Mouse (Mus musculus) hindlimb bud, embryonic 11.5 days (tissue): ENCODE measurements around the gene Jade2.

ENCODE experiments used
- DNase-seq: peaks from one replicate; pipeline ENCODE4 v3.0.0-alpha.2; 2012; ENCODE audit warnings: low read depth, low spot score; ENCODE audit errors: extremely low spot score

The Jade2 gene

GRCm38 (mm10) chr11:51836506-51836905, 20.9 kb downstream of the Jade2 start:
- DNase-seq, result no peak

GRCm38 (mm10) chr11:51835598-51835997, 21.9 kb downstream of the Jade2 start:
- DNase-seq, result no peak

DNA sequence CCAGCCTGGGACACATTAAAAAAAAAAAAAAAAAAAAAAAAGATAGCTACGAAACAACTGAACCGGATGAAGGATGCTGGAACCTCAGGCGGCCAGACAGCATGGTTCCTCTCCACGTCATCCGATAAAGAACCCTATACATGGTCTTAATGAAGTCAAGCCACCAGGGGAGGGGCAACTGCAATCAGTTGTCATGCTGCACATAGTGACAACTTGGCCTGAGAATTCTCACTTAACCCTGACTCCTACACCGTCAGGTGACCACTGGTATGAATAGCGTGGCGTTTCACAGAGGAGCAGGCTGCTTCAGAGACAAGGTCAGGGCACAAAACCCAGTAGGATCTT, 23.4 kb downstream of the Jade2 start:
- no peak for DNase-seq

GRCm38 (mm10) chr11:51833393-51834066, 23.9 kb downstream of the Jade2 start:
- no peak for DNase-seq

DNA sequence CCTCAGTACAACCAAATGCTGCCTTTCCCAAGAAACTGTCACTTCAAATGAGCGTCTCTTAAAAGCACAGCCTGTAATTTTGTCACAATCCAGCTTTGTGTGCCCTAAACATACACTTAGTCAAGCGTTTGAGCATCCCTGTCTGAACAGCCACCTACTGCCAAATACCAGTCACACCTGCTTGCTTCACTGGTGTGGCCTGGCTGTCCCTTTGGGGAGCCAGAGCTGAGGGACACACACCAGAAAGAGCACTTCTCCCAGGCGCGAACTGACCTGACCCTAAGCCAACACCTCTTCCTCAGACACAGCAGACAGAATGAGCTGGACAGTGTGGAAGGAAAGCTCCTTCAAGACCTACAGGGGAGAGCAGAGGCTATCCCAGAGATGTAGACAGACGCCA, 24.5 kb downstream of the Jade2 start:
- no peak for DNase-seq

DNA sequence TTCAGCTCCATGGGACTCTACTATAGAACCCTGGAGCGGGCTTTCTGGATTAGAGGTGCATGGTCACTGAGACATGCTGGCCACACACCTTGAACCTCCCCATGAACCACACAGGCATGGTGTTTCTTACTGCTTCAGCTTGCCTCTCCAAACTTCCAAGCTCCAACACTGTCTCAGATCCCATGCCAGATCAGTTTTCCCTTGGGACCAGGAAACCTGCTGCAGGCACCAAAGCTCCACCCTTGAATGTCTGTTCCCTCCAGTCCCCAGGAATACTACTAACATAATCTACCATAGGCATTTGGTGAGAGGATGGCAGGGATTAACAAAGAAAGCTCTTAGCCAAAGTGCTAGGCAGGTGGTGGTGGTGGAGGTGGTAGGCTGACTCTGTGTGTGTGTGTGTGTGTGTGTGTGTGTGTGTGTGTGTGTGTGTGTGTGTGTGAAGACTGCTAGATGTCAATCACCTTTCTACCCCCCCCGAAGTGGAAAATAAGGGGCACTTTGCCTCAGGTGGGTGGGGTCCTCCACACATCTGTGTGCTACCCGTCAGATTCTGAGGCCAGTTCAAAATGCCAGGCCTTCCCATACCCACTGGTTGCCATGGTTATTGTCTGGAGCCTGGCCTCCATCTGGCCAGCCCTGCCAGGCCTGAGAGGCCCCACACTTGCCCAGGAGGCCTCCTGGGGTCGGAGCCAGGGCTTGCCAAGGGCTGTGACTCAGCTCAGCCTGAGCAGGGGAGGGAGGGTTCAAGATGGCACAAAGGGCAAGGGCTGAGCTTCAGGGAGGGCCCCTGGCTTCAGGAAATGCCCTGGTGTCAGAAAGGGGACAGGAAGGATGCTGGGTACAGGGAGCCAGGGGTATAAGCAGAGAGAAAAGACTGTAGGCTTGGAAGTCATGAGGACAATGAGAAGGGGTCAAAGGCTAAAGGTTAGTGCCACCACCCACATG, 25.2 kb downstream of the Jade2 start:
- no peak for DNase-seq

DNA sequence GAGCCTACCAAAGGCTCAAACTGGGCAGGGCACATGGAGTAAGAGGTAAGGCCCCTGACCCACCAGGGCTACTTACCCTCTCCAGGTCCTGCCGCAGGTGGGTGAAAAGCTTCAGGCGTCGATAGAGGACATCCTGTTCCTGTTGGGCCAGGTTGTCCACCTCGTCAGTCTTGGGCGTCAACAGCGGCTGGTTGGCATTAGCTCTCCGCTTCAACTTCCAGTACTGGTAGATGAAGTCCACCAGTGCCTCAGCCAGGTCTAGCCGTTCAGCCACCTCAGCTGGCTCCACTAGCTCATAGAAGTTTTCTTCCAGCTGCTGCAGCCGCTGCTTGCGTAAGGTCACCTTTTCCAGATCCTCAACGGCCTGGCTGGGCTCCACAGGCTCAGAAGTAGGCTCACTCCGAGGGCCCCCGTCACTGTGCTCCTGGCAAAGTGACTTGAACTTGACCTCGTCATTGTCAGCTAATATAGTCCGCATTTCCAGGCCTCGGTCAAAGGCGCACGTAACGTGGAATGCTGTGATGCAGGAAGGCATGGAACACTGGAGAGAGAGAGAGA, 32.5 kb downstream of the Jade2 start:
- no peak for DNase-seq

- no peak for DNase-seq
Observed at GRCm38 (mm10) chr11:51823963-51824753, 33.3 kb downstream of the Jade2 start.

- no peak for DNase-seq
Observed at GRCm38 (mm10) chr11:51823271-51823670, 34.2 kb downstream of the Jade2 start.

DNA sequence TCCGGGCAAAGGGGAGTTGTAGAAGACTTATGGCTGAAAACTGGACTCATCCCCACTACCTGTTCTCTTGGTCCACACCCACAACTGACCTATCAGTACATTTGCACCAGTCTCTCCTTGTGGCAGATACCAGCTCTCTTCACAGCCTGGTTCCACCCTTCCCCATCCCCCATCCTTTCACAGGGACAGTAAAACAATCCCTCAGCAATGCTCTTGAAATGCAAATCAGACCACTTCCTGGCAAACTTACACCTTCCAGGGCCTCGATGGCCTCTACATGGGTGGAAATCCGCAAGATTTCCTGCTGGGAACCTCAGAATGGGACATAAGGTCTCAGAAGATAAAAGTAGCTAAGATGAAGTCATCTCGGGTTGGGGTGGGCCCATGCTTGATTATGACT, 34.7 kb downstream of the Jade2 start:
- DNase-seq, result no peak

- no peak for DNase-seq
Observed at GRCm38 (mm10) chr11:51820861-51821260, 36.6 kb downstream of the Jade2 start.

DNA sequence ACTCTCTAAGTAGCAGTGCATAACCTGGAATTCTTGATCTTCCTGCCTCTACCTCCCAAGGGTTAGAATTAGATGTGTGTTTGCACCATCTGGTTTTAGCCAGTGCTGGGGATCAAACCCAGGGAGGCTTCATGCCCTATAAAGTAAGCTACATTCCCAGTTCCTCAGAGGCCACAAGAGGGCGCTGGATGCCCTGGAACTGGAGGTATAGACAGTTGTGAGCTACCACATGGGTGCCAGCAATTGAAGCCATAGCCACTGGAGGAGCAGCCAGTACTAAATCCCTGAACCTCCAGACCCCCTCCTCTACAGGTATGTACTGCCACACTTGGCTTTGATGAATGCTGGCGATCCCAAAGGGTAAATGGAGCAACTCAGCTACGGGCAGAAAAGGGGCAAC, 37.5 kb downstream of the Jade2 start:
- no peak for DNase-seq

DNA sequence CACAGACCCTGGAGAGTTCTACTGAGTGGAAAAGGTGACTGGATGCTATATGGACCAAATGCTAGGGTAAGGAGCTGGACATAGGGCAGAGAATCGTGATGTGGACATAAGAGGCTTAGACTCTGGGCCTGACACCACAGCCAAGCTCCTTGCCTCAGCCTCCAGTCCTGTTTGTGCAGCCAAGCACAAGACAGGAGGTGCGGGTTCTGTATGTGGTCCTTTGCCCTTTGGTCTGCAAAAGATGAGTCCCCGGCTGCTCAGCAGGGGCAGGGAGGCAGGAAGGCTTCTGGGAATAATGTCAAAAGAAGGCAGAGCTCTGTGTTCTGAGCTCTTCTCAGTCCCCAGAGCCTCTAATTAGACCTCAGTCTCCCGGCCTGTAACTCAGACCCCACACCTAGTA, 38.6 kb downstream of the Jade2 start:
- DNase-seq, result no peak

- DNase-seq, result peak; percentile 44
Observed at GRCm38 (mm10) chr11:51817756-51818155, 39.7 kb downstream of the Jade2 start.

DNA sequence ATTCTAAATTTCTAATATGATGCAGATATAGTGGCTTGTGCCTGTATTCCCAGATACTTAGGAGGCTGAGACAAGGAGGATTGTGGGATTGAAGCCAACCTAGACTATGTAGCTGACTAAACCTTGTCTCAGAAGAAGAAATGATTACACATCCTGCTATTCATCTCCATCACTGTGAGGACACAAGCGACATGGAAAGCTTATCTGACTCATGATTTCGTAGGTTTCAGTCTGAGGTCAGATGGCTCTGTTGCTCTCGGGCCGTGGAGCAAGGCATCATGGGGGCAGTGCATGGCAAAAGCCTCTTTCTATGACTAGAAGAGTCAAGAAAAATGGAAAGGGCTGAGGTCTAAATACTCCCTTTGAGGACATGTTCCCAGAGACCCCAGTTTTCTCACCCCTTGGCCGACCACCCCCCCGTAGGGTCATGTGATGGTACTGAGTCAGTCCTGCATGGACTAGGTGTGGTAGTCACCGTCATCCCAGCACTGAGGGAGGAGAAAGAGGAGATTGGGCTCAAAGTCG, 45.4 kb downstream of the Jade2 start:
- DNase-seq, result no peak

DNA sequence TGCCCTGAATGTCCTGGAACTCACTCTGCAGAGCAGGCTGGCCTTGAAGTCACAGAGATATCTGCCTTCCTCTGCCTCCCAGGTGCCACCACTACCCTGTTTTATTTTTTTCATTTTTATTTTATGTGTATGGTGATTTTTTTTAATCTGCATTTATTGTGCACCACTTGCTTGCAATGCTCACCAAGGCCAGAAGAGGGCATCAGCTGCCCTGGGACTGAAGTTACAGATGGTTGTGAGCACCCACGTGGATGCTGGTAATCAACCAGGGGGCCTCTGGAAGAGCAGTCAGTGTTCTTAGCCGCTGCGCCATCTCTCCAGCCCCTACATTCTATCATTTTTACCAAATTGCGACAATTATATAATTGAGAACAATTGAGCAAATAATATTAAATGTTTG, 46.2 kb downstream of the Jade2 start:
- no peak for DNase-seq

DNA sequence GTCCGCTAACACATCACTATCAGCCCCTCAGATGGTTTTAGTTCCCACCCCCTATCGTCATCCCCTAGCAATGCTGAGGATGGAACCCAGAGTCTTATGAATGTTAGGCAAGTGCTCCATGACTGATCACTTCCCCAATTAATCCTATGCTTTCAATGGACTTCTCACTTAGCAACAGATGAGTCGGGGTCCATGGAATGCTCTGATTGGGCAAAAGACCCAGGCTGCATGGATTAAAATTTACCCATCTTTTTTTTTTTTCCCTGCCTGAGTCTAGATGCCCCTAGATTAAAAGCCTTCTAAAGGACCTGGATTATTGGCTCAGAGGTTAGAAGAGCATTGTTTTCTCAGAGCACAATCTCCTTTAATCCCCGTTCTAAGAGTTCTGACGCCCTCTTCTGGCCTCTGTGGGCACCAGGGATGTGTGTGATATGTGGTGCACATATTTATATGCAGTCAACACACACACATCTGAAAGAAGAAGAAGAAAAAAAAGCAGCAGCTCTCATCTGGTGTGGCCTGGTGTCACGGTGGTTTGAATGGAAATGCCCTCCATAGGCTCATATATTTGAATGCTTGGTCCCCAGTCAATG, 47.7 kb downstream of the Jade2 start:
- DNase-seq, result no peak

DNA sequence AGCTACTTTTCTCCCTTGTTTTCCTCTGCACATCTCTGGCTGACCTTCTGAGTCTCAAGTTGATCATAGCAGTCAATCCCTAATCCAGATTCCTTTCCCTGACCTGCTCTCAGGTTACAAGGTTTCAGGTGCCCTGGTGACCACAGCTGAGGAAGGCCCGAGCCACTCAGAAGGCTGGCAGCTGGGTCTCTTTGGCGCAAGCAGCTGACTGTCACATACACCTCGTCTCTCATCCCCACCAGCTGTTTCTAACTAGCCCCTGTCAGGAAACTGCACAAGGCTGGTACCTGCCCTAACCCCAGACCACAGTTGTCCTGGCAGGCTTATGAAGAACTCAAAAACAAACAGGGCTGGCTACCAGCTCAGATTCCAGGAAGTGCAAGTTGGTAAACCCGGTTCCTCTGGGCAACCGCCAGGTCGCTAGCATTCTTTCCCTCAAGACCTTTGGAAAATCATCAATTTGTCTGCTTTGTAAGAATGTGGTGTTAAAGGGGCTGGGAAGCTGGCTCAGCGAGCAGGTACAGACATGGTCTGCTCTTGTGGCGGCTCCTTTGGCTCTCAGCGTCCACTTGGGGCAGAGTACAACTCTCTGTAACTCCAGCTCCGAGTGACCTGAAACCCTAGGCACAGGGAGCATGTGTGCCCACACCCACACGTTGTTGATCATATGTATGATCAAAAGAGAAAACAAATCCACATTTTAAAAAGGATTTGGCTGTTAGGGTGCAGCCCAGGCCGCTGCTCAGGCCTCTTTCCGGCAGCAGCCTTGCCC, 50.2 kb downstream of the Jade2 start:
- DNase-seq, result no peak

- no peak for DNase-seq
Observed at GRCm38 (mm10) chr11:51805221-51805981, 52.1 kb downstream of the Jade2 start.
